Mouse (Mus musculus): ENCODE results near the gene Gnat2.

- no peak for TF ChIP-seq TAL1 (IDR thresholded peaks at IDR 0.05; ENCODE audit: low read length)
- TF ChIP-seq GATA1 (IDR thresholded peaks at IDR 0.05; ENCODE audit: low read length) = no peak
Observed at GRCm38 (mm10) chr3:108046944-108047655, 45.5 kb upstream of the Gnat2 start.
